18 mouse cellular contexts compared by ENCODE assay signal in the genomic region with DNA sequence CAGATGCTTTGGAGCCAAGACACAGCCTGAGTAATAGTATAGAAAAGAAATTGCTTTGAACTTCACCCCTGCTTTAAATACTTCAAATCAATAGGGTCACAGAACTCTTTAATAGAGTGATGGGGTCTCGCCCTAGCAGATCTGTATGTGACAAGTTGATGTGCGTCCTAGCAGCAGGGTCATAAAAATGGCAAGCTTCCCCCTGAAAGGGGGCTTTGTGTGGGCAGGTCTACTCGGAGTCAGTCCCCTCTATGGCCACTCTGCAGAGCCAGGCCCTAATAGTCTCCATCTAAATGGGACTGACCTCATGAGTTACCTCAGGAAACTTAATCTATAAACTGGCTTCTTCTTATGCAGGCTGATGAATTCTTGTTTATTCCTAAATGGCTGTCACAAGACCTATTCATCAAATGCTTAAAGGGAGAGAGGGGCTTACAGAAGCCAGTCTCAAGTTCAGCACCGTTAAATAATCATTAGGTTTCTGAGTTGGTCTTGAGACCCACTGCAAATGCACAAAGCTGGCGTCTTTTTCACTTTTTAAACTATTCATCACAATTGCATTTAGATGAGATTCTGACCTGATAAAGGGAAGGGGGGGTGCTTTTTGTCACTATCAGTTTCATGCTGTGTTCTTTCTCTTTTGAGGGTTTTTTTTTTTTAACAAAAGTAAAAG.
DNase-seq lines count a peak whose midpoint lies in the region; ATAC-seq and TF ChIP-seq lines count a peak whose summit lies in the region.
"Had no signal": no experiment of that assay in that cellular context is flagged by ENCODE, and none has a peak within 500 bp of the region (broad histone marks: within the 10 kb centered on the region; RNA-seq: fewer than 3 reads in every experiment).

No protein-coding gene starts in this region.

- peaks cover 42% of the 10 kb centered on the region for H3K4me1 ChIP-seq in midbrain, embryonic 10.5 days
- H3K4me1 ChIP-seq in midbrain, postnatal 0 days (ENCODE audit: insufficient read depth, low read length) = no peaks in the 10 kb centered on the region
- peaks cover 10% of the 10 kb centered on the region for H3K4me1 ChIP-seq in hindbrain, embryonic 12.5 days
- H3K4me1 ChIP-seq in midbrain, embryonic 13.5 days (replicated peaks) = peaks cover 25% of the 10 kb centered on the region
- no peaks in the 10 kb centered on the region for H3K4me1 ChIP-seq in heart, embryonic 10.5 days
- H3K4me1 ChIP-seq: embryonic facial prominence, embryonic 15.5 days had no signal

- 33% methylated on average over 5 of the region's 5 CpGs for WGBS in midbrain, embryonic 10.5 days
- 32% methylated on average over 5 of the region's 5 CpGs for WGBS in midbrain, postnatal 0 days
- 15% methylated on average over 5 of the region's 5 CpGs for WGBS in hindbrain, embryonic 12.5 days
- 14% methylated on average over 5 of the region's 5 CpGs for WGBS in midbrain, embryonic 13.5 days
- WGBS in heart, embryonic 10.5 days = 78% methylated on average over 5 of the region's 5 CpGs

- ATAC-seq in midbrain, postnatal 0 days (ENCODE audit: low FRiP score) = no peak
- peak; percentile 85 for ATAC-seq in hindbrain, embryonic 12.5 days (ENCODE audit: low FRiP score)
- peak; percentile 88 for ATAC-seq in midbrain, embryonic 13.5 days
- ATAC-seq: intestine, embryonic 16.5 days had no signal

- H3K36me3 ChIP-seq in midbrain, embryonic 10.5 days = no peaks in the 10 kb centered on the region
- no peaks in the 10 kb centered on the region for H3K36me3 ChIP-seq in midbrain, postnatal 0 days (ENCODE audit: insufficient read depth, low read length)
- no peaks in the 10 kb centered on the region for H3K36me3 ChIP-seq in hindbrain, embryonic 12.5 days
- no peaks in the 10 kb centered on the region for H3K36me3 ChIP-seq in midbrain, embryonic 13.5 days
- H3K36me3 ChIP-seq in heart, embryonic 10.5 days = no peaks in the 10 kb centered on the region
- H3K36me3 ChIP-seq: embryonic facial prominence, embryonic 15.5 days; G1E; liver, embryonic 15.5 days had no signal

- no peak overlapping the region for H3K4me3 ChIP-seq in midbrain, embryonic 10.5 days
- no peak overlapping the region for H3K4me3 ChIP-seq in midbrain, postnatal 0 days (ENCODE audit: low read depth, low read length)
- no peak overlapping the region for H3K4me3 ChIP-seq in hindbrain, embryonic 12.5 days
- H3K4me3 ChIP-seq in midbrain, embryonic 13.5 days (replicated peaks) = no peak overlapping the region
- H3K4me3 ChIP-seq in heart, embryonic 10.5 days = no peak overlapping the region
- H3K4me3 ChIP-seq: embryonic facial prominence, embryonic 15.5 days; liver, embryonic 15.5 days had no signal

- no peak overlapping the region for H3K9ac ChIP-seq in midbrain, postnatal 0 days (replicated peaks; ENCODE audit: low read length, poor library complexity, severe bottlenecking)
- no peak overlapping the region for H3K9ac ChIP-seq in hindbrain, embryonic 12.5 days
- no peak overlapping the region for H3K9ac ChIP-seq in midbrain, embryonic 13.5 days (replicated peaks)
- H3K9ac ChIP-seq: embryonic facial prominence, embryonic 15.5 days; liver, embryonic 15.5 days had no signal

- no peak for TF ChIP-seq CTCF in midbrain, postnatal 0 days (IDR thresholded peaks at IDR 0.05)

- H3K27ac ChIP-seq in midbrain, embryonic 10.5 days (replicated peaks) = no peak overlapping the region
- H3K27ac ChIP-seq in midbrain, postnatal 0 days (ENCODE audit: low read depth, low read length) = no peak overlapping the region
- 0 out of 2 replicates have a peak overlapping the region, but pooled peaks have one; percentile 35 for H3K27ac ChIP-seq in hindbrain, embryonic 12.5 days
- peak overlapping the region; percentile 2; the same call in 1 of the 2 replicates for H3K27ac ChIP-seq in midbrain, embryonic 13.5 days
- H3K27ac ChIP-seq in heart, embryonic 10.5 days = no peak overlapping the region
- H3K27ac ChIP-seq: embryonic facial prominence, embryonic 15.5 days; liver, embryonic 15.5 days had no signal

- no peaks in the 10 kb centered on the region for H3K9me3 ChIP-seq in midbrain, embryonic 10.5 days (replicated peaks)
- H3K9me3 ChIP-seq in midbrain, postnatal 0 days (ENCODE audit: low read length) = no peaks in the 10 kb centered on the region
- H3K9me3 ChIP-seq in hindbrain, embryonic 12.5 days (replicated peaks) = no peaks in the 10 kb centered on the region
- no peaks in the 10 kb centered on the region for H3K9me3 ChIP-seq in midbrain, embryonic 13.5 days
- H3K9me3 ChIP-seq in heart, embryonic 10.5 days = no peaks in the 10 kb centered on the region
- H3K9me3 ChIP-seq: embryonic facial prominence, embryonic 15.5 days; G1E; liver, embryonic 15.5 days had no signal

- peaks cover 44% of the 10 kb centered on the region for H3K27me3 ChIP-seq in midbrain, embryonic 10.5 days (ENCODE audit: low read depth, poor library complexity, severe bottlenecking)
- H3K27me3 ChIP-seq in midbrain, postnatal 0 days (ENCODE audit: insufficient read depth, low read length) = no peaks in the 10 kb centered on the region
- peaks cover 24% of the 10 kb centered on the region for H3K27me3 ChIP-seq in hindbrain, embryonic 12.5 days
- H3K27me3 ChIP-seq in midbrain, embryonic 13.5 days = peaks cover 3% of the 10 kb centered on the region; the same call in 1 of the 2 replicates
- H3K27me3 ChIP-seq in heart, embryonic 10.5 days (ENCODE audit: insufficient read depth, poor library complexity, severe bottlenecking) = no peaks in the 10 kb centered on the region
- H3K27me3 ChIP-seq: embryonic facial prominence, embryonic 15.5 days; liver, embryonic 15.5 days had no signal

- no peak overlapping the region for H3K4me2 ChIP-seq in midbrain, postnatal 0 days (ENCODE audit: low read depth, low read length, poor library complexity, severe bottlenecking)
- no peak overlapping the region for H3K4me2 ChIP-seq in hindbrain, embryonic 12.5 days (replicated peaks)
- H3K4me2 ChIP-seq in midbrain, embryonic 13.5 days (replicated peaks) = no peak overlapping the region
- H3K4me2 ChIP-seq: embryonic facial prominence, embryonic 15.5 days; liver, embryonic 15.5 days had no signal

- DNase-seq in midbrain, embryonic 10.5 days (ENCODE audit: low spot score) = peak; percentile 69
- no peak for DNase-seq in midbrain, postnatal 0 days (ENCODE audit: low spot score)
- no peak for DNase-seq in heart, embryonic 10.5 days (ENCODE audit: low spot score)
- DNase-seq in urinary bladder, postnatal 4 days (ENCODE audit: low spot score in 2 of 2) = no peak
- no peak for DNase-seq in spleen, postnatal 14 days (ENCODE audit: low spot score in 2 of 2)
- no peak for DNase-seq in yolk sac, embryonic 10.5 days (ENCODE audit: low spot score)
- DNase-seq: adrenal gland, postnatal 10 days; heart, adult 18-20 months; heart, postnatal 10 days; layer of hippocampus, postnatal 36 days; lung, postnatal 36 days; spleen, adult 18-20 months had no signal

Comparison
In these comparisons a context has a peak if more than half of its experiments do, and no peak if none do; other contexts are left out.
1. H3K27ac ChIP-seq: peak in hindbrain, embryonic 12.5 days (single experiment) and midbrain, embryonic 13.5 days (single experiment); none in midbrain, embryonic 10.5 days (single experiment), midbrain, postnatal 0 days (single experiment) and heart, embryonic 10.5 days (single experiment).